ENCODE assay signal across 8 mouse cellular contexts in the genomic region with DNA sequence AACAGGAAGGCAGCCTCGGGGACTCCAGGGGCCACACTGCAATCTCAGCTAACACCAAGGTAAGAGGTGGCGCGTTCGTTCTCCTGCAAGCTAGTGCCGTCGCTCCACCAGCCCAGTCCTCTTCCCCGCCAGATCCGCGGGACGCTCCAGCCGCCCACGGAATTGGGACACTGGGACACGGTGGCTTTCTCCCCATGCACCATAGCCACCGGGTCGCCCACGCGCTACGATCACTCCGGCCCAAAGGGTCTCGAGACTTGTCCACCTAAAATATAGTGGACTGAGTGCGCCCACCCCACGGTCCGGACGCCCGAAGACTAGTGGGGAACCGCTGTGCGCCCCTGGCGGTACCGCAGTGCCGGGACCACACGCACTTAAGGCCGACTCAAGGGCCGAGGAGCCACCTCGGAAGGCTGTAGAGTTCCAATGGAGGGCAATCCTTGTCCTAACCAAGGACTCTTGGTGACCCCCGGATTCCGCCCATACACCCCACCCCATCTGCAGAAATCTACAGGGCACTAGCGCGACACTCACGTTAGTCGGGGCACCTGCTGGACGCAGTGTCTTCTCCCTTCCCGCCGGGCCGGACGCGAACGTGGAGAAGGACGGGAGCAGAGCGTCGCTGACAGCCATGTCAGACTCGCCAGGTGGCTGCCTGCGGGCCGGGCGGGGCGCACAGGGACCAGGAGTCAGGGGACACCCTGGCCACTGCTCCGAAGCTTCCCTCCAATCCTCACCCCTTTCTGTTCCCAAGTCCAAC. TPM values are rescaled to one million over a fixed set of nuclear protein-coding genes. Genes with fewer than 3 reads are reported as not detected.
DNase-seq lines count a peak whose midpoint lies in the region; ATAC-seq and TF ChIP-seq lines count a peak whose summit lies in the region.

No protein-coding gene starts in this region.

- DNase-seq in lung, adult 18-20 months: peak; percentile 45 to 52
- no peak for DNase-seq in lung, postnatal 25 days (ENCODE audit: low spot score)
- peak; percentile 16 for DNase-seq in embryo, embryonic 11.5 days (ENCODE audit: low read depth, low spot score)
- DNase-seq in heart, adult 9 months (ENCODE audit: low spot score in 2 of 2): peak; percentile 54 to 56
- peak; percentile 28 for DNase-seq in kidney, adult 9 months
- DNase-seq in lung, postnatal 4 days: peak; percentile 64 to 69
- peak in 1 of 2 experiments; percentile 33 for DNase-seq in spleen, adult 2 months (ENCODE audit: low read depth in 1 of 2, low spot score in 2 of 2)

- H3K4me3 ChIP-seq in spleen, adult 2 months (ENCODE audit: extremely low read depth, insufficient read depth, insufficient read length): peak overlapping the region; percentile 51

- peak overlapping the region; percentile 0; the same call in 1 of the 2 replicates for H3K27ac ChIP-seq in spleen, adult 2 months (ENCODE audit: insufficient read depth, low read length)

- 0 out of 2 replicates have a peak, but pooled peaks have one; percentile 32 for TF ChIP-seq CTCF in spleen, adult 2 months (IDR thresholded peaks at IDR 0.05; ENCODE audit: extremely low read depth, insufficient read depth, insufficient read length, insufficient replicate concordance)

- no peak for ATAC-seq in inflammation-experienced regulatory T-cells, adult 6 months

- peaks cover 4% of the 10 kb centered on the region; the same call in 1 of the 2 replicates for H3K4me1 ChIP-seq in spleen, adult 2 months (ENCODE audit: control insufficient read depth, insufficient read depth, insufficient read length)

- peaks cover 8% of the 10 kb centered on the region for H3K27me3 ChIP-seq in spleen, adult 2 months (ENCODE audit: control insufficient read depth, insufficient read depth, low read length)

- TF ChIP-seq POLR2A in spleen, adult 2 months (IDR thresholded peaks at IDR 0.05; ENCODE audit: low read depth, low read length): no peak

- H3K36me3 ChIP-seq in spleen, adult 2 months (ENCODE audit: control insufficient read depth, insufficient read depth, low read length): no peaks in the 10 kb centered on the region

- 2% methylated on average over 56 of the region's 56 CpGs for WGBS in spleen, adult 2 months

RNA-seq across cellular contexts. Expression of a gene that starts 1.0 kb away (rescaled TPM):
- polyA plus RNA-seq in spleen, adult 2 months (2012; rRNA removed): 15.8 and 19.1 TPM in 2 replicates
- 1 to 10 TPM in 2 of 3 experiments, under 1 TPM in 1; 0.35 to 2.2 (median 1.5) TPM for polyA plus RNA-seq in inflammation-experienced regulatory T-cells, adult 6 months (2017; shearing (Covaris generic))
